ENCODE assay signal across 8 mouse cellular contexts in genomic region chr1:72283992-72284485, GRCm38 (mm10). TPM values are rescaled to one million over a fixed set of nuclear protein-coding genes. Genes with fewer than 3 reads are reported as not detected.
A peak's percentile ranks its signal among the peaks of the same experiment; 100 is the strongest.
DNase-seq lines count a peak whose midpoint lies in the region; ATAC-seq lines count a peak whose summit lies in the region.

Gene Pecr, minus strand, starts transcription at chr1:72284314.
Gene Tmem169, plus strand, starts transcription at chr1:72284369.

- peak; percentile 96 for DNase-seq in ZHBTc4 (ENCODE audit: low read depth, low spot score)
- DNase-seq in gastrocnemius, adult 8-10 months (ENCODE audit: low spot score in 2 of 2), result peak; percentile 91 to 92
- DNase-seq in induced T-regulatory cell, adult 2 months (ENCODE audit: low read depth), result peak; percentile 91
- peak; percentile 85 to 94 for DNase-seq in left cerebral cortex, adult 9 months (ENCODE audit: low spot score in 2 of 2)
- DNase-seq in right cerebral cortex, postnatal 14 days, result peak; percentile 91
- DNase-seq in urinary bladder, postnatal 36 days (ENCODE audit: low spot score in 2 of 2), result peak; percentile 94 to 95

- ATAC-seq in common myeloid progenitor, adult 5-6 weeks (replicated peaks; ENCODE audit: low read depth, poor library complexity, severe bottlenecking), result peak; percentile 98
- peak; percentile 98 for ATAC-seq in megakaryocyte progenitor cell, adult 5-6 weeks (replicated peaks; ENCODE audit: poor library complexity)

RNA-seq across cellular contexts. Expression of gene Pecr, which starts in this region (rescaled TPM):
- total RNA-seq in common myeloid progenitor, adult 5-6 weeks (2017), result 3.0 and 17.4 TPM in 2 replicates
- 10 to 100 TPM; 14.3 to 17.5 (median 15.7) TPM for total RNA-seq in gastrocnemius, adult 8-10 months (2022)
- total RNA-seq in megakaryocyte progenitor cell, adult 5-6 weeks (2015), result 18.4 and 24.3 TPM in 2 replicates
- 13.0 and 13.3 TPM in 2 replicates for total RNA-seq in megakaryocyte progenitor cell, adult 5-6 weeks (2017)

RNA-seq across cellular contexts. Expression of gene Tmem169, which starts in this region (rescaled TPM):
- not detected in 2 replicates for total RNA-seq in common myeloid progenitor, adult 5-6 weeks (2017)
- not detected for total RNA-seq in gastrocnemius, adult 8-10 months (2022)
- total RNA-seq in megakaryocyte progenitor cell, adult 5-6 weeks (2015), result not detected in 2 replicates
- total RNA-seq in megakaryocyte progenitor cell, adult 5-6 weeks (2017), result not detected in 2 replicates

Comparison
In these comparisons a context has a peak if more than half of its experiments do, and no peak if none do; other contexts are left out.
1. Peak in every context shown above with its lines: DNase-seq and ATAC-seq.